Mouse (Mus musculus) stomach, postnatal 0 days (tissue): ENCODE results near the gene Ccl6.

Source experiments
- CTCF ChIP-seq: IDR thresholded peaks from 2 replicates; pipeline ENCODE4 v1.5.1; 2016; ENCODE audit warnings: antibody characterized with exemption, low read depth, mild to moderate bottlenecking, moderate library complexity
- EP300 ChIP-seq: optimal IDR thresholded peaks from 2 replicates; pipeline ENCODE3; 2016; ENCODE audit warnings: antibody characterized with exemption

DNA sequence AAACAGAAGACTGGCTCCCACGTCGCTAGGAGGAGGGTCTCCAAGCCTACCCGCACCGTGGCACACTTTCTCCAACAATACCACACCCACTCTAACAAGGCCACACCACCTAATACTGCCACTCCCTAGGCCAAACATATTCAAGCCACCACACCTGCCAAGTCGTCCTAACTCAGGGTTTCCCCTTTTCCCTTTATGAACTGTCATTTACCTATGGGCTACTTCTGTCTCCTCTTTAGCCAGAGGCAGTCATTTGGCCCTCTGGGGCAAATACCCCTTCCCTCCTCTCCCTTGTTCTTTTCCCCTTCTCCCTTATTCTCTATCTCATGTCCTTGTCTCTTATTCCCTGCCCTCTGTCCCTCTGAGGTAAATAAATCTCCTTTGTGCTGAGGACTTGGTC is 41.2 kb downstream of the Ccl6 start:
- no peak for TF ChIP-seq CTCF
- no peak for TF ChIP-seq EP300
